Mouse (Mus musculus) kidney, adult 2 months (tissue): Measurements from ENCODE around the gene Ppfia4.

ENCODE experiments used
- CTCF ChIP-seq: fragments of 200-500 bp; conservative IDR thresholded peaks from 2 replicates; pipeline ENCODE4 v1.5.1; 2011; ENCODE audit warnings: low read depth, mild to moderate bottlenecking, control low read depth, low read length, moderate library complexity, mixed read lengths; ENCODE audit not compliant: insufficient read depth, insufficient read length
- POLR2A ChIP-seq: fragments of 200-500 bp; IDR thresholded peaks from one replicate; pipeline ENCODE4 v1.6.1; 2011; ENCODE audit warnings: low read depth, low read length, control low read depth

DNA sequence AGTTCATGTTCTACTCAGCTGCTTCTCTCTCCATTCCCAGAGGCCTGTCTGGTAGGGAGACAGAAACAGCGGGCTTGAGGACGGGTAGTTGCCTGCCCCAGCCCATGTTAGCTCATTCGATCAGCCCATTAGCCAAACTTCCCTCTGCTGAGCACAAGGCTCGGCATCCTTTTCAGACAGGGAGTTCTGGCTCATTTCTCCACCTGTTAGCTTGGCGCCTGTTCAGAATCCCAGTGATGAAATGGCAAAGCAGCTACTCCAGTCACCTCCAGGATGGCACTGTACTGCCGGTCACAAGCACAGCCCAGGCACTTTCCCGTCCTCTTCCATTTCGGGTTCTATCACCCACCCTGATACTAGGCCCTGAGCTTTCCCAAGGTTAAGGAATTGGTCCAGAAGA, 35.5 kb downstream of the Ppfia4 start:
- TF ChIP-seq CTCF (no peak), POLR2A (no peak)
